ENCODE assay signal across 8 mouse cellular contexts in the genomic region with DNA sequence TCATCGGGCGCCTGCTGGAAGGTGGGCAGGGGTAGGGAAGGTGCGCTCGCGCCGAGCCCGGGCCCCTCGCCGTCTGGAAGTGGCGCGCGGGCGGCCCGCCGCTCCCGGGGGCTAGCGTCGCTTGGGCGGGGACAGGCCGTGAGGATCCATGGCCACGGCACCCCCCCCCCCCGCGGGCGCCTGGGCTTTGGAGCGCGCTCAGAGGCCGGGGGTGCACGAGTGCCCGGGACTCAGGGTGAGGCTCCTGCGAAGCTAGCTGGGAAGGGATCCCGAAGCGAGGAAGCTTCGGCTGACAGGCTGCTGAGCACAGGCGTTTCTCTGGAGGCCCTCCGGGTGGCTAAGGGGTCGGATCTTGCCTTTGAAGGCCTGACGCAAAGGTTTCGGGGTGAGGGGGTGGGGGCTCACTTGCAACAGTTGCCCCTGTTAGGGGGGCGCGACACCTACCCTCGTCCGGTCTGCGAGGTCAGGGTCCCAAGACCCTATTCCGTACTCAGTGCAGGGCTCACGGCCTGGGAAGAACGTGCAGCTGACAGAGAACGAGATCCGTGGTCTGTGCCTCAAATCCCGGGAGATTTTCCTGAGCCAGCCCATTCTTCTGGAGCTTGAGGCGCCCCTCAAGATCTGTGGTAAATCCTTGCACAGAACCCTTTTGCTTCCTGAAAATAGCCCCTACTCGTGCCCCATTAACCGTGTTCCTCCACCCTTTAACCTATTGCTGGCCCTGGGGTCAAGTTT. TPM values are rescaled to one million over a fixed set of nuclear protein-coding genes. Genes with fewer than 3 reads are reported as not detected.
A peak's percentile ranks its signal among the peaks of the same experiment; 100 is the strongest.
DNase-seq lines count a peak whose midpoint lies in the region; ATAC-seq and TF ChIP-seq lines count a peak whose summit lies in the region.

No protein-coding gene starts in this region.

- TF ChIP-seq CTCF in small intestine, adult 2 months (IDR thresholded peaks at IDR 0.05; ENCODE audit: extremely low read depth, insufficient read length, insufficient replicate concordance, low read depth, low read length), result no peak

- H3K27me3 ChIP-seq in embryonic facial prominence, embryonic 13.5 days, result no peaks in the 10 kb centered on the region
- H3K27me3 ChIP-seq in limb, embryonic 10.5 days (ENCODE audit: low read depth, poor library complexity, severe bottlenecking), result no peaks in the 10 kb centered on the region
- no peaks in the 10 kb centered on the region for H3K27me3 ChIP-seq in small intestine, adult 2 months (ENCODE audit: control insufficient read depth, insufficient read depth, low read length)

- peak overlapping the region; percentile 93 for H3K27ac ChIP-seq in embryonic facial prominence, embryonic 13.5 days
- H3K27ac ChIP-seq in limb, embryonic 10.5 days, result peak overlapping the region; percentile 98
- peak overlapping the region; percentile 57 for H3K27ac ChIP-seq in small intestine, adult 2 months (ENCODE audit: insufficient read depth, low read depth, low read length)

- peak overlapping the region; percentile 99 for H3K9ac ChIP-seq in embryonic facial prominence, embryonic 13.5 days

- WGBS in embryonic facial prominence, embryonic 13.5 days, result under 1% methylated on average over 46 of the region's 52 CpGs
- 1% methylated on average over 52 of the region's 52 CpGs for WGBS in limb, embryonic 10.5 days
- under 1% methylated on average over 52 of the region's 52 CpGs for WGBS in small intestine, adult 2 months

- peak; percentile 15 for ATAC-seq in frontal cortex, adult (ENCODE audit: low TSS enrichment)
- ATAC-seq in embryonic facial prominence, embryonic 13.5 days (ENCODE audit: insufficient number of reproducible peaks, insufficient read depth, low FRiP score, low TSS enrichment, low read depth), result peak; percentile 50; the same call in 1 of the 2 replicates

- peak overlapping the region; percentile 95 for H3K4me2 ChIP-seq in embryonic facial prominence, embryonic 13.5 days

- DNase-seq in frontal cortex, postnatal 36 days (ENCODE audit: low spot score in 2 of 2), result no peak
- peak; percentile 64 for DNase-seq in 3T3-L1 (ENCODE audit: low read depth, low spot score)
- DNase-seq in limb, embryonic 10.5 days (ENCODE audit: low spot score), result no peak
- no peak for DNase-seq in urinary bladder, postnatal 36 days (ENCODE audit: low spot score in 2 of 2)
- DNase-seq in cerebellum, postnatal 25 days, result no peak

- peaks cover 39% of the 10 kb centered on the region for H3K4me1 ChIP-seq in embryonic facial prominence, embryonic 13.5 days
- H3K4me1 ChIP-seq in limb, embryonic 10.5 days, result peaks cover 61% of the 10 kb centered on the region
- H3K4me1 ChIP-seq in small intestine, adult 2 months (ENCODE audit: control insufficient read depth, insufficient read depth, insufficient read length, low read length), result peaks cover 17% of the 10 kb centered on the region

- TF ChIP-seq POLR2A in small intestine, adult 2 months (IDR thresholded peaks at IDR 0.05; ENCODE audit: low read depth, low read length), result no peak

- H3K36me3 ChIP-seq in embryonic facial prominence, embryonic 13.5 days, result peaks cover 44% of the 10 kb centered on the region
- H3K36me3 ChIP-seq in limb, embryonic 10.5 days, result peaks cover 49% of the 10 kb centered on the region
- H3K36me3 ChIP-seq in small intestine, adult 2 months (ENCODE audit: control insufficient read depth, insufficient read depth, low read length), result peaks cover 36% of the 10 kb centered on the region

- H3K9me3 ChIP-seq in embryonic facial prominence, embryonic 13.5 days, result no peaks in the 10 kb centered on the region
- H3K9me3 ChIP-seq in limb, embryonic 10.5 days (replicated peaks), result no peaks in the 10 kb centered on the region

- peak overlapping the region; percentile 89 for H3K4me3 ChIP-seq in embryonic facial prominence, embryonic 13.5 days
- peak overlapping the region; percentile 97 for H3K4me3 ChIP-seq in limb, embryonic 10.5 days
- H3K4me3 ChIP-seq in small intestine, adult 2 months (ENCODE audit: low read depth, low read length), result peak overlapping the region; percentile 77

RNA-seq across cellular contexts. Expression of a gene that starts 0.6 kb away (rescaled TPM):
- polyA plus RNA-seq in embryonic facial prominence, embryonic 13.5 days (2015; fragmentation: Nextera tagmentation; extraction: Ambion mirVana), result 788 and 789 TPM in 2 replicates
- 1,070 and 1,129 TPM in 2 replicates for polyA plus RNA-seq in limb, embryonic 10.5 days (2016; fragmentation: Nextera tagmentation; extraction: Ambion mirVana)
- 142 and 258 TPM in 2 replicates for polyA plus RNA-seq in small intestine, adult 2 months (2012; rRNA removed)

RNA-seq across cellular contexts. Expression of a gene that starts 1.3 kb away (rescaled TPM):
- polyA plus RNA-seq in embryonic facial prominence, embryonic 13.5 days (2015; fragmentation: Nextera tagmentation; extraction: Ambion mirVana), result 1.8 and 3.1 TPM in 2 replicates
- polyA plus RNA-seq in limb, embryonic 10.5 days (2016; fragmentation: Nextera tagmentation; extraction: Ambion mirVana), result 0.21 and 1.2 TPM in 2 replicates
- 15.3 and 21.9 TPM in 2 replicates for polyA plus RNA-seq in small intestine, adult 2 months (2012; rRNA removed)

RNA-seq across cellular contexts. Expression of a gene that starts 9.0 kb away (rescaled TPM):
- 34.1 and 37.3 TPM in 2 replicates for polyA plus RNA-seq in embryonic facial prominence, embryonic 13.5 days (2015; fragmentation: Nextera tagmentation; extraction: Ambion mirVana)
- polyA plus RNA-seq in limb, embryonic 10.5 days (2016; fragmentation: Nextera tagmentation; extraction: Ambion mirVana), result 58.2 and 61.5 TPM in 2 replicates
- 8.2 and 12.2 TPM in 2 replicates for polyA plus RNA-seq in small intestine, adult 2 months (2012; rRNA removed)

RNA-seq across cellular contexts. Expression of a gene that starts 17.1 kb away (rescaled TPM):
- polyA plus RNA-seq in embryonic facial prominence, embryonic 13.5 days (2015; fragmentation: Nextera tagmentation; extraction: Ambion mirVana), result 1.7 and 3.0 TPM in 2 replicates
- polyA plus RNA-seq in limb, embryonic 10.5 days (2016; fragmentation: Nextera tagmentation; extraction: Ambion mirVana), result 3.2 and 3.3 TPM in 2 replicates
- 3.7 and 4.4 TPM in 2 replicates for polyA plus RNA-seq in small intestine, adult 2 months (2012; rRNA removed)

RNA-seq across cellular contexts. Expression of a gene that starts 21.6 kb away (rescaled TPM):
- polyA plus RNA-seq in embryonic facial prominence, embryonic 13.5 days (2015; fragmentation: Nextera tagmentation; extraction: Ambion mirVana), result 11.1 and 11.5 TPM in 2 replicates
- polyA plus RNA-seq in limb, embryonic 10.5 days (2016; fragmentation: Nextera tagmentation; extraction: Ambion mirVana), result 4.3 and 6.0 TPM in 2 replicates
- 10.1 and 12.4 TPM in 2 replicates for polyA plus RNA-seq in small intestine, adult 2 months (2012; rRNA removed)
